Mouse (Mus musculus) liver, adult 2 months (tissue): ENCODE results near the gene Sdk2. TPM values are rescaled to one million over a fixed set of nuclear protein-coding genes. Genes with fewer than 3 reads are reported as not detected.
A peak's percentile ranks its signal among the peaks of the same experiment; 100 is the strongest.

Experiments
- DNase-seq: peaks from one replicate; pipeline ENCODE4 v3.0.0-alpha.2; 2011; ENCODE audit warnings: low read depth, low spot score; ENCODE audit errors: extremely low read depth
- H3K27ac ChIP-seq: fragments of 200-500 bp; replicated peaks from 2 replicates; pipeline ENCODE4 v1.5.1; 2012; ENCODE audit warnings: low read depth, mild to moderate bottlenecking, control low read depth, inconsistent platforms, low read length; ENCODE audit not compliant: insufficient read depth
- H3K27me3 ChIP-seq: fragments of 200-500 bp; 2 replicates; pipeline ENCODE4 v1.6.1; 2012; ENCODE audit warnings: mild to moderate bottlenecking, moderate library complexity, low read length, inconsistent platforms; ENCODE audit not compliant: control insufficient read depth, insufficient read depth
- H3K36me3 ChIP-seq: fragments of 200-500 bp; 2 replicates; pipeline ENCODE4 v1.6.1; 2012; ENCODE audit warnings: low read length, inconsistent platforms; ENCODE audit not compliant: control insufficient read depth, insufficient read depth
- H3K4me1 ChIP-seq: fragments of 200-500 bp; 2 replicates; pipeline ENCODE4 v1.6.1; 2011; ENCODE audit warnings: low read length; ENCODE audit not compliant: control insufficient read depth, insufficient read depth
- H3K4me3 ChIP-seq: fragments of 200-500 bp; 2 replicates; pipeline ENCODE4 v1.5.1; 2011; ENCODE audit warnings: low read depth, mild to moderate bottlenecking, control low read depth, low read length, moderate library complexity; ENCODE audit not compliant: insufficient read depth
- H3K79me2 ChIP-seq: fragments of 200-500 bp; 2 replicates; pipeline ENCODE4 v1.6.1; 2012; ENCODE audit warnings: inconsistent platforms, mild to moderate bottlenecking, low read length, moderate library complexity; ENCODE audit not compliant: control insufficient read depth, insufficient read depth
- H3K9ac ChIP-seq: fragments of 200-500 bp; 2 replicates; pipeline ENCODE4 v1.6.1; 2012; ENCODE audit warnings: low read depth, mild to moderate bottlenecking, control low read depth, inconsistent platforms, low read length
- CTCF ChIP-seq: fragments of 200-500 bp; IDR thresholded peaks from 2 replicates; pipeline ENCODE4 v1.5.1; 2011; ENCODE audit warnings: low read depth, low read length, control low read depth
- POLR2A ChIP-seq: fragments of 200-500 bp; IDR thresholded peaks from 2 replicates; pipeline ENCODE4 v1.6.1; 2011; ENCODE audit warnings: low read length, control low read depth; ENCODE audit not compliant: insufficient read depth; ENCODE audit errors: extremely low read depth
- WGBS: fragments of 180-500 bp; shearing (Covaris S2); methylation state at CpG from one replicate; pipeline ENCODE4 v1.1.7; 2018; 5-methylcytosine and 5-hydroxymethylcytosine counted together
- polyA plus RNA-seq: library from polyadenylated mRNA; depleted of rRNA; stranded (reverse); fragments of >200 nt; gene quantifications from 2 replicates; pipeline ENCODE4 v1.2.3, GENCODE M21; 2012
- total RNA-seq: library from RNA; depleted of rRNA; stranded (reverse); fragments of >200 nt; gene quantifications from 2 replicates; pipeline ENCODE4 v1.2.3, GENCODE M21; 2014

The Sdk2 gene
- total and polyA plus RNA-seq, 2 experiments: 0.07 to 0.28 TPM

- Histone ChIP-seq H3K4me3 (no peak overlapping the region), H3K36me3 (no peaks in the 10 kb centered on the region)
Measured at GRCm38 (mm10) chr11:113776851-113777511, 289.9 kb downstream of the Sdk2 start.

GRCm38 (mm10) chr11:113774773-113775172 is 292.1 kb downstream of the Sdk2 start:
- H3K9ac ChIP-seq: no peak overlapping the region
- H3K27me3 ChIP-seq: no peaks in the 10 kb centered on the region
- no peak overlapping the region for H3K4me3 ChIP-seq
- no peaks in the 10 kb centered on the region for H3K4me1 ChIP-seq
- DNase-seq: no peak
- no peaks in the 10 kb centered on the region for H3K36me3 ChIP-seq
- WGBS: 94% methylated on average over 3 of the region's 3 CpGs
- no peak overlapping the region for H3K27ac ChIP-seq
- no peaks in the 10 kb centered on the region for H3K79me2 ChIP-seq
- TF ChIP-seq POLR2A (no peak), CTCF (no peak)

More at GRCm38 (mm10) chr11:113776851-113777511, 289.9 kb downstream of the Sdk2 start:
- WGBS: 79% methylated on average over 14 of the region's 14 CpGs
- no peak for DNase-seq
- no peaks in the 10 kb centered on the region for H3K4me1 ChIP-seq
- no peak overlapping the region for H3K27ac ChIP-seq
- TF ChIP-seq CTCF (no peak), POLR2A (no peak)
- no peaks in the 10 kb centered on the region for H3K79me2 ChIP-seq
- no peaks in the 10 kb centered on the region for H3K27me3 ChIP-seq
- H3K9ac ChIP-seq: no peak overlapping the region

- no peaks in the 10 kb centered on the region for H3K27me3 ChIP-seq
- 95% methylated on average over 5 of the region's 5 CpGs for WGBS
- H3K4me3 ChIP-seq: no peak overlapping the region
- TF ChIP-seq POLR2A (no peak), CTCF (no peak)
- H3K9ac ChIP-seq: no peak overlapping the region
- H3K79me2 ChIP-seq: no peaks in the 10 kb centered on the region
- no peak for DNase-seq
- H3K4me1 ChIP-seq: no peaks in the 10 kb centered on the region
- no peaks in the 10 kb centered on the region for H3K36me3 ChIP-seq
- H3K27ac ChIP-seq: no peak overlapping the region
Measured at GRCm38 (mm10) chr11:113773191-113773590, 293.7 kb downstream of the Sdk2 start.

DNA sequence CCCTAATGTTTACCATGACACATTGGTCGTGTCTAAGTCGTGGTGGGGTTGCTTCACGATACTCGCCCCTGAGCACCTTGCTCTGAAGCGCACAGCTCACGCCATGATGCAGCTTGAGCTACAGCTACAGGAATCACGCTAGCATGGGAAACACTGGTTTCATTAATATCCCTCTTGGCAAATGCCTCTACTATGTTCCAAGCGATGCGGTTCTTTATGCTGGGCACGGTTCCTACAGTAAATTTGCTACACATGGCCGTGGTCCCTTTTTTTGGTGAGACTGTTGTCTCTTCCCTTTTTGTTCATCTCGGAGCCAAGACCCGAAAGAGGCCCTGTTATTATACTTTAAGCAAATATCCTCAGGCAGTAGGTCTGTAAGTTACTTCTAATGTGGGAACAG is 295.7 kb downstream of the Sdk2 start:
- TF ChIP-seq POLR2A (no peak), CTCF (no peak)
- 88% methylated on average over 13 of the region's 13 CpGs for WGBS

GRCm38 (mm10) chr11:113768356-113768755 is 298.5 kb downstream of the Sdk2 start:
- Histone ChIP-seq H3K27ac (no peak overlapping the region), H3K36me3 (no peaks in the 10 kb centered on the region), H3K4me3 (no peak overlapping the region), H3K79me2 (no peaks in the 10 kb centered on the region), H3K9ac (no peak overlapping the region), H3K27me3 (no peaks in the 10 kb centered on the region), H3K4me1 (no peaks in the 10 kb centered on the region)
- DNase-seq: no peak
- no peak for TF ChIP-seq POLR2A
- no peak for TF ChIP-seq CTCF
- 87% methylated on average over 3 of the region's 3 CpGs for WGBS

More for the DNA sequence above, 295.7 kb downstream of the Sdk2 start:
- no peak for DNase-seq
- Histone ChIP-seq H3K79me2 (no peaks in the 10 kb centered on the region), H3K4me3 (no peak overlapping the region), H3K9ac (no peak overlapping the region), H3K27me3 (no peaks in the 10 kb centered on the region), H3K36me3 (no peaks in the 10 kb centered on the region), H3K27ac (no peak overlapping the region), H3K4me1 (no peaks in the 10 kb centered on the region)

DNA sequence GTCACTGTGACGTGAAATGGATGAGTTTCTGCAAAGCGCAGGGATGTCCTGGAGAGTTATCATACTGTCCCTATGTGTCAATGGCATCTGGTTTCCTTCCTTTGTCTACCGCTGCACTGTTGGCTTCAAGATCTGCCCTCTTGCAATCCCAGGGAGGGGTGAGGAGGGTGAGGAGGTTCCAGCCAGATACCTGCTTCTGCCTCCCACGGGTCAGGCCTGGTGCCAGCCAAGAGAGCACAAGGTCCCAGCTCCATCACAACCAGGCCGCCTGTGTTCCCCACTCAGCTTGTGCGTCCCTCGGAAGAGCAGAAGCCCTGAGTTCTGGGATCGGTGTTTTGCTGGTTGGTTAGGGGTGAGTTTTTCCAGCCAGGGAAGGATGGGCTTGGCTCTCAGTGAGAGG is 299.6 kb downstream of the Sdk2 start:
- TF ChIP-seq CTCF (no peak), POLR2A (no peak)
- WGBS: 70% methylated on average over 8 of the region's 8 CpGs
- Histone ChIP-seq H3K27me3 (no peaks in the 10 kb centered on the region), H3K27ac (no peak overlapping the region), H3K4me3 (0 out of 2 replicates have a peak overlapping the region, but pooled peaks have one; percentile 16), H3K4me1 (no peaks in the 10 kb centered on the region), H3K36me3 (no peaks in the 10 kb centered on the region), H3K79me2 (no peaks in the 10 kb centered on the region), H3K9ac (no peak overlapping the region)
- no peak for DNase-seq
